Mouse (Mus musculus): ENCODE data around the gene Yif1b. TPM values are rescaled to one million over a fixed set of nuclear protein-coding genes. Genes with fewer than 3 reads are reported as not detected.

The Yif1b gene
- polyA plus RNA-seq, 1 experiment: 49.8 TPM

- TF ChIP-seq CTCF (IDR thresholded peaks at IDR 0.05; ENCODE audit: extremely low read depth, insufficient read length, insufficient replicate concordance, low read depth, low read length) (no peak), POLR2A (IDR thresholded peaks at IDR 0.05; ENCODE audit: low read depth, low read length) (peak; percentile 92)
- no peaks in the 10 kb centered on the region for H3K27me3 ChIP-seq (ENCODE audit: control insufficient read depth, insufficient read depth, low read length)
- H3K4me3 ChIP-seq (ENCODE audit: low read depth, low read length): peak within 1 kb of the TSS; percentile 96
- H3K27ac ChIP-seq (ENCODE audit: insufficient read depth, low read depth, low read length): peak within 1 kb of the TSS; percentile 89
- peaks cover 16% of the 10 kb centered on the region for H3K36me3 ChIP-seq (ENCODE audit: control insufficient read depth, insufficient read depth, low read length)
- H3K4me1 ChIP-seq (ENCODE audit: control insufficient read depth, insufficient read depth, insufficient read length, low read length): peaks cover 15% of the 10 kb centered on the region
- WGBS: under 1% methylated on average over 80 of the region's 80 CpGs
Observed at GRCm38 (mm10) chr7:29281201-29282073, 43.3 kb downstream of the Yif1b start, which contains the start of gene Spint2. Gene Spint2 (minus strand): TSS chr7:29281912.

GRCm38 (mm10) chr7:29282074-29282554 is 44.0 kb downstream of the Yif1b start:
- TF ChIP-seq POLR2A (IDR thresholded peaks at IDR 0.05; ENCODE audit: low read depth, low read length) (no peak), CTCF (IDR thresholded peaks at IDR 0.05; ENCODE audit: extremely low read depth, insufficient read length, insufficient replicate concordance, low read depth, low read length) (no peak)
- H3K4me3 ChIP-seq (ENCODE audit: low read depth, low read length): peak overlapping the region; percentile 96
- H3K27me3 ChIP-seq (ENCODE audit: control insufficient read depth, insufficient read depth, low read length): no peaks in the 10 kb centered on the region
- H3K4me1 ChIP-seq (ENCODE audit: control insufficient read depth, insufficient read depth, insufficient read length, low read length): peaks cover 13% of the 10 kb centered on the region
- WGBS: 4% methylated on average over 21 of the region's 21 CpGs
- peak overlapping the region; percentile 71 for H3K27ac ChIP-seq (ENCODE audit: insufficient read depth, low read depth, low read length)
- peaks cover 10% of the 10 kb centered on the region for H3K36me3 ChIP-seq (ENCODE audit: control insufficient read depth, insufficient read depth, low read length)

GRCm38 (mm10) chr7:29283876-29284275 is 45.7 kb downstream of the Yif1b start:
- Histone ChIP-seq H3K27me3 (ENCODE audit: control insufficient read depth, insufficient read depth, low read length) (no peaks in the 10 kb centered on the region), H3K36me3 (ENCODE audit: control insufficient read depth, insufficient read depth, low read length) (peaks cover 3% of the 10 kb centered on the region; the same call in 1 of the 2 replicates), H3K27ac (ENCODE audit: insufficient read depth, low read depth, low read length) (no peak overlapping the region), H3K4me3 (ENCODE audit: low read depth, low read length) (no peak overlapping the region), H3K4me1 (ENCODE audit: control insufficient read depth, insufficient read depth, insufficient read length, low read length) (peaks cover 19% of the 10 kb centered on the region)
- TF ChIP-seq POLR2A (IDR thresholded peaks at IDR 0.05; ENCODE audit: low read depth, low read length): no peak
- TF ChIP-seq CTCF (IDR thresholded peaks at IDR 0.05; ENCODE audit: extremely low read depth, insufficient read length, insufficient replicate concordance, low read depth, low read length): no peak
- 82% methylated on average over 4 of the region's 4 CpGs for WGBS

GRCm38 (mm10) chr7:29284523-29284922 is 46.4 kb downstream of the Yif1b start:
- Histone ChIP-seq H3K4me3 (ENCODE audit: low read depth, low read length) (no peak overlapping the region), H3K27ac (ENCODE audit: insufficient read depth, low read depth, low read length) (no peak overlapping the region), H3K27me3 (ENCODE audit: control insufficient read depth, insufficient read depth, low read length) (no peaks in the 10 kb centered on the region), H3K4me1 (ENCODE audit: control insufficient read depth, insufficient read depth, insufficient read length, low read length) (peaks cover 25% of the 10 kb centered on the region), H3K36me3 (ENCODE audit: control insufficient read depth, insufficient read depth, low read length) (no peaks in the 10 kb centered on the region)
- TF ChIP-seq POLR2A (IDR thresholded peaks at IDR 0.05; ENCODE audit: low read depth, low read length) (no peak), CTCF (IDR thresholded peaks at IDR 0.05; ENCODE audit: extremely low read depth, insufficient read length, insufficient replicate concordance, low read depth, low read length) (no peak)
- 69% methylated on average over 6 of the region's 6 CpGs for WGBS

GRCm38 (mm10) chr7:29287481-29287880 is 49.4 kb downstream of the Yif1b start:
- H3K27me3 ChIP-seq (ENCODE audit: control insufficient read depth, insufficient read depth, low read length): no peaks in the 10 kb centered on the region
- TF ChIP-seq POLR2A (IDR thresholded peaks at IDR 0.05; ENCODE audit: low read depth, low read length): no peak
- TF ChIP-seq CTCF (IDR thresholded peaks at IDR 0.05; ENCODE audit: extremely low read depth, insufficient read length, insufficient replicate concordance, low read depth, low read length): no peak
- WGBS: 70% methylated on average over 7 of the region's 7 CpGs
- H3K4me1 ChIP-seq (ENCODE audit: control insufficient read depth, insufficient read depth, insufficient read length, low read length): peaks cover 21% of the 10 kb centered on the region
- no peak overlapping the region for H3K4me3 ChIP-seq (ENCODE audit: low read depth, low read length)
- no peaks in the 10 kb centered on the region for H3K36me3 ChIP-seq (ENCODE audit: control insufficient read depth, insufficient read depth, low read length)
- H3K27ac ChIP-seq (ENCODE audit: insufficient read depth, low read depth, low read length): no peak overlapping the region

GRCm38 (mm10) chr7:29288079-29288478 is 50.0 kb downstream of the Yif1b start:
- TF ChIP-seq POLR2A (IDR thresholded peaks at IDR 0.05; ENCODE audit: low read depth, low read length) (no peak), CTCF (IDR thresholded peaks at IDR 0.05; ENCODE audit: extremely low read depth, insufficient read length, insufficient replicate concordance, low read depth, low read length) (no peak)
- Histone ChIP-seq H3K27ac (ENCODE audit: insufficient read depth, low read depth, low read length) (no peak overlapping the region), H3K36me3 (ENCODE audit: control insufficient read depth, insufficient read depth, low read length) (no peaks in the 10 kb centered on the region), H3K4me1 (ENCODE audit: control insufficient read depth, insufficient read depth, insufficient read length, low read length) (peaks cover 17% of the 10 kb centered on the region), H3K4me3 (ENCODE audit: low read depth, low read length) (no peak overlapping the region), H3K27me3 (ENCODE audit: control insufficient read depth, insufficient read depth, low read length) (no peaks in the 10 kb centered on the region)
- 37% methylated on average over 2 of the region's 2 CpGs for WGBS

- TF ChIP-seq CTCF (IDR thresholded peaks at IDR 0.05; ENCODE audit: extremely low read depth, insufficient read length, insufficient replicate concordance, low read depth, low read length) (peak; percentile 87), POLR2A (IDR thresholded peaks at IDR 0.05; ENCODE audit: low read depth, low read length) (peak; percentile 41; the same call in 1 of the 2 replicates)
Observed at GRCm38 (mm10) chr7:29288942-29289638, 51.0 kb downstream of the Yif1b start, which contains the start of gene Ppp1r14a. Gene Ppp1r14a (plus strand): TSS chr7:29289308.

More at GRCm38 (mm10) chr7:29288942-29289638, 51.0 kb downstream of the Yif1b start, which contains the start of gene Ppp1r14a:
- Histone ChIP-seq H3K27me3 (ENCODE audit: control insufficient read depth, insufficient read depth, low read length) (no peaks in the 10 kb centered on the region), H3K4me3 (ENCODE audit: low read depth, low read length) (peak within 1 kb of the TSS; percentile 72), H3K4me1 (ENCODE audit: control insufficient read depth, insufficient read depth, insufficient read length, low read length) (peaks cover 17% of the 10 kb centered on the region), H3K27ac (ENCODE audit: insufficient read depth, low read depth, low read length) (peak within 1 kb of the TSS; percentile 72), H3K36me3 (ENCODE audit: control insufficient read depth, insufficient read depth, low read length) (no peaks in the 10 kb centered on the region)
- 3% methylated on average over 59 of the region's 59 CpGs for WGBS

All from small intestine, adult 2 months (tissue).